Comparison of ENCODE assay signal across 8 mouse cellular contexts in genomic region chr2:164070142-164070764, GRCm38 (mm10). TPM values are rescaled to one million over a fixed set of nuclear protein-coding genes. Genes with fewer than 3 reads are reported as not detected.
DNase-seq lines count a peak whose midpoint lies in the region; ATAC-seq and TF ChIP-seq lines count a peak whose summit lies in the region.

Gene Stk4 (plus strand): TSS chr2:164070322.

- no peak for DNase-seq in cerebellum, adult 11-12 months
- peak; percentile 55 for DNase-seq in thymus, adult 2 months
- DNase-seq in thymus, adult 18-20 months: no peak
- DNase-seq in heart, adult 18-20 months: no peak
- no peak for DNase-seq in large intestine, adult 2 months (ENCODE audit: low read depth, low spot score)
- peak; percentile 25 for DNase-seq in lung, postnatal 36 days
- DNase-seq in thymus, postnatal 10 days (ENCODE audit: low spot score in 2 of 2): peak; percentile 57 to 61

- peak; percentile 29; the same call in 1 of the 2 replicates for TF ChIP-seq CTCF in thymus, adult 2 months (IDR thresholded peaks at IDR 0.05; ENCODE audit: borderline replicate concordance, control insufficient read depth, extremely low read depth, insufficient read depth, low read length, poor library complexity)

- peaks cover 13% of the 10 kb centered on the region for H3K36me3 ChIP-seq in thymus, adult 2 months (ENCODE audit: control insufficient read depth, insufficient read depth, low read length)

- peak within 1 kb of the TSS; percentile 64 for H3K4me3 ChIP-seq in thymus, adult 2 months (ENCODE audit: control insufficient read depth, insufficient read depth, low read length)

- 0 out of 2 replicates have a peak, but pooled peaks have one; percentile 30 for TF ChIP-seq POLR2A in thymus, adult 2 months (IDR thresholded peaks at IDR 0.05; ENCODE audit: control insufficient read depth, extremely low read depth, insufficient read depth, low read length, poor library complexity)

- peak within 1 kb of the TSS; percentile 13 for H3K27ac ChIP-seq in thymus, adult 2 months (ENCODE audit: control insufficient read depth, insufficient read depth, low read length)

- peak; percentile 21; the same call in 1 of the 2 replicates for ATAC-seq in cerebellum, adult (ENCODE audit: insufficient number of reproducible peaks, low FRiP score, low TSS enrichment)

- WGBS in thymus, adult 2 months: under 1% methylated on average over 45 of the region's 45 CpGs
- WGBS in large intestine, adult 2 months: under 1% methylated on average over 45 of the region's 45 CpGs

- no peaks in the 10 kb centered on the region for H3K27me3 ChIP-seq in thymus, adult 2 months (ENCODE audit: control insufficient read depth, insufficient read depth, low read length)

- peaks cover 10% of the 10 kb centered on the region; the same call in 1 of the 2 replicates for H3K4me1 ChIP-seq in thymus, adult 2 months (replicated peaks; ENCODE audit: control insufficient read depth, insufficient read depth, low read length)

RNA-seq across cellular contexts. Expression of gene Stk4, which starts in this region (rescaled TPM):
- 85.1 and 90.1 TPM in 2 replicates for polyA plus RNA-seq in thymus, adult 2 months (2012; rRNA removed)
- 10 to 100 TPM; 12.9 to 20.0 TPM for total RNA-seq in heart, adult 18-20 months (2021)
- polyA plus RNA-seq in large intestine, adult 2 months (2012; rRNA removed): 13.6 and 17.5 TPM in 2 replicates

Comparison
In these comparisons a context has a peak if more than half of its experiments do, and no peak if none do; other contexts are left out.
1. DNase-seq: peak in thymus, adult 2 months (single experiment), lung, postnatal 36 days (single experiment) and thymus, postnatal 10 days (2 of 2); none in cerebellum, adult 11-12 months (single experiment), thymus, adult 18-20 months (0 of 2), heart, adult 18-20 months (0 of 2) and large intestine, adult 2 months (single experiment).